Comparison of ENCODE assay signal across 18 mouse cellular contexts in genomic region chr4:28967584-28968315, GRCm38 (mm10).
DNase-seq lines count a peak whose midpoint lies in the region; ATAC-seq and TF ChIP-seq lines count a peak whose summit lies in the region.
"Had no signal": no experiment of that assay in that cellular context is flagged by ENCODE, and none has a peak within 500 bp of the region (broad histone marks: within the 10 kb centered on the region; RNA-seq: fewer than 3 reads in every experiment).

No protein-coding gene starts in this region.

- no peak for DNase-seq in layer of hippocampus, adult 2 months (ENCODE audit: low spot score in 2 of 2)
- no peak for DNase-seq in layer of hippocampus, adult 9-10 months (ENCODE audit: low spot score)
- peak; percentile 87 for DNase-seq in ES-CJ7 (ENCODE audit: low read depth, low spot score)
- DNase-seq in brain, embryonic 14.5 days (ENCODE audit: low read depth): peak; percentile 71
- no peak for DNase-seq in urinary bladder, postnatal 36 days (ENCODE audit: low spot score in 2 of 2)
- DNase-seq in c-Kit-positive CD71-positive TER-119-positive erythroid progenitor cells, embryonic 14.5 days (ENCODE audit: low spot score): no peak
- DNase-seq in urinary bladder, adult 18-20 months (ENCODE audit: low spot score in 2 of 2): no peak
- DNase-seq: adrenal gland, postnatal 36 days; cerebellum, postnatal 14 days; gastrocnemius, postnatal 36 days; lung, adult 18-20 months; lung, postnatal 36 days; thymus, postnatal 36 days had no signal

- peak; percentile 45 for ATAC-seq in forebrain, embryonic 16.5 days
- ATAC-seq: intestine, embryonic 15.5 days had no signal

- WGBS in forebrain, embryonic 16.5 days: 19% methylated on average over 3 of the region's 3 CpGs

- no peak for TF ChIP-seq POLR2A in brain, embryonic 14.5 days (IDR thresholded peaks at IDR 0.05; ENCODE audit: borderline replicate concordance, extremely low read depth, insufficient read depth, insufficient read length, poor library complexity, severe bottlenecking)

- no peak overlapping the region for H3K4me3 ChIP-seq in layer of hippocampus, adult 2 months
- no peak overlapping the region for H3K4me3 ChIP-seq in forebrain, embryonic 16.5 days (replicated peaks; ENCODE audit: low read length)
- H3K4me3 ChIP-seq: hindbrain, embryonic 10.5 days; intestine, embryonic 15.5 days had no signal

- H3K27me3 ChIP-seq in forebrain, embryonic 16.5 days (replicated peaks; ENCODE audit: control insufficient read depth, insufficient read depth, low read length): no peaks in the 10 kb centered on the region
- H3K27me3 ChIP-seq: intestine, embryonic 15.5 days had no signal

- no peaks in the 10 kb centered on the region for H3K9me3 ChIP-seq in forebrain, embryonic 16.5 days (ENCODE audit: control insufficient read depth, low read length)
- H3K9me3 ChIP-seq: G1E; hindbrain, embryonic 10.5 days; intestine, embryonic 15.5 days had no signal

- no peak overlapping the region for H3K4me2 ChIP-seq in forebrain, embryonic 16.5 days (ENCODE audit: low read length)
- H3K4me2 ChIP-seq: intestine, embryonic 15.5 days had no signal

- no peak overlapping the region for H3K9ac ChIP-seq in forebrain, embryonic 16.5 days (replicated peaks; ENCODE audit: low read depth, low read length)
- H3K9ac ChIP-seq: intestine, embryonic 15.5 days had no signal

- peak overlapping the region; percentile 5; the same call in 1 of the 2 replicates for H3K27ac ChIP-seq in layer of hippocampus, adult 2 months
- no peak overlapping the region for H3K27ac ChIP-seq in forebrain, embryonic 16.5 days (ENCODE audit: low read length)
- H3K27ac ChIP-seq: hindbrain, embryonic 10.5 days; intestine, embryonic 15.5 days; kidney, postnatal 0 days had no signal

- no peaks in the 10 kb centered on the region for H3K36me3 ChIP-seq in forebrain, embryonic 16.5 days (ENCODE audit: control insufficient read depth, insufficient read depth)
- H3K36me3 ChIP-seq: G1E; intestine, embryonic 15.5 days had no signal

- no peaks in the 10 kb centered on the region for H3K4me1 ChIP-seq in forebrain, embryonic 16.5 days (replicated peaks; ENCODE audit: control insufficient read depth, insufficient read depth, low read length)
- H3K4me1 ChIP-seq: intestine, embryonic 15.5 days had no signal

- no peak for TF ChIP-seq CTCF in layer of hippocampus, adult 2 months (conservative IDR thresholded peaks at IDR 0.05)
- TF ChIP-seq CTCF in brain, embryonic 14.5 days (IDR thresholded peaks at IDR 0.05; ENCODE audit: borderline replicate concordance, extremely low read depth, insufficient read depth, insufficient read length): no peak

Comparison
In these comparisons a context has a peak if more than half of its experiments do, and no peak if none do; other contexts are left out.
1. DNase-seq: peak in ES-CJ7 (single experiment) and brain, embryonic 14.5 days (single experiment); none in layer of hippocampus, adult 2 months (0 of 2), layer of hippocampus, adult 9-10 months (single experiment), urinary bladder, postnatal 36 days (0 of 2), c-Kit-positive CD71-positive TER-119-positive erythroid progenitor cells, embryonic 14.5 days (single experiment) and urinary bladder, adult 18-20 months (0 of 2).